Mouse (Mus musculus) neural tube, embryonic 13.5 days (tissue): ENCODE data around the gene Trappc1. TPM values are rescaled to one million over a fixed set of nuclear protein-coding genes. Genes with fewer than 3 reads are reported as not detected.

Experiments used
- ATAC-seq: fragments of 200-750 bp; cut with Nextera tagmentation; 2 replicates; pipeline ENCODE4 v1.8.0; 2017; ENCODE audit warnings: low read depth, mild to moderate bottlenecking, moderate TSS enrichment, moderate library complexity
- H3K27ac ChIP-seq: fragments of 300-500 bp; sonication (generic); replicated peaks from 2 replicates; pipeline ENCODE4 v1.5.1; 2015; ENCODE audit warnings: moderate library complexity, mild to moderate bottlenecking, inconsistent platforms
- H3K27me3 ChIP-seq: fragments of 300-500 bp; sonication (generic); 2 replicates; pipeline ENCODE4 v1.6.1; 2015; ENCODE audit warnings: mild to moderate bottlenecking, inconsistent platforms
- H3K36me3 ChIP-seq: fragments of 300-500 bp; sonication (generic); 2 replicates; pipeline ENCODE4 v1.6.1; 2015; ENCODE audit warnings: mild to moderate bottlenecking, inconsistent platforms
- H3K4me1 ChIP-seq: fragments of 300-500 bp; sonication (generic); replicated peaks from 2 replicates; pipeline ENCODE4 v1.6.1; 2015; ENCODE audit warnings: inconsistent platforms
- H3K4me2 ChIP-seq: fragments of 300-500 bp; sonication (generic); 2 replicates; pipeline ENCODE4 v1.6.1; 2015; ENCODE audit warnings: inconsistent platforms, mild to moderate bottlenecking, moderate library complexity
- H3K4me3 ChIP-seq: fragments of 300-500 bp; sonication (generic); 2 replicates; pipeline ENCODE4 v1.5.1; 2015; ENCODE audit warnings: mild to moderate bottlenecking, inconsistent platforms
- H3K9ac ChIP-seq: fragments of 300-500 bp; sonication (generic); 2 replicates; pipeline ENCODE4 v1.6.1; 2015; ENCODE audit warnings: moderate library complexity, mild to moderate bottlenecking, inconsistent platforms
- H3K9me3 ChIP-seq: fragments of 300-500 bp; sonication (generic); 2 replicates; pipeline ENCODE4 v1.6.1; 2016; ENCODE audit warnings: inconsistent platforms
- WGBS: fragments of 180-500 bp; shearing (Covaris S2); methylation state at CpG from one replicate; pipeline ENCODE4 v1.1.7; 2015; 5-methylcytosine and 5-hydroxymethylcytosine counted together
- polyA plus RNA-seq: library from polyadenylated mRNA; unstranded; fragments of >200 nt; fragmentation: Nextera tagmentation; extraction: Ambion mirVana; gene quantifications from 2 replicates; pipeline ENCODE4 v1.2.1, GENCODE M21; 2015

The Trappc1 gene
- polyA plus RNA-seq, 1 experiment from 2014 or later: 229 TPM

- Histone ChIP-seq H3K9me3 (no peaks in the 10 kb centered on the region), H3K27ac (peak overlapping the region; percentile 81), H3K4me1 (peaks cover 38% of the 10 kb centered on the region), H3K9ac (peak overlapping the region; percentile 18), H3K4me2 (peak overlapping the region; percentile 46), H3K36me3 (0 out of 2 replicates have a peak, but pooled peaks cover 20% of the 10 kb centered on the region), H3K4me3 (no peak overlapping the region), H3K27me3 (no peaks in the 10 kb centered on the region)
- WGBS: 27% methylated on average over 12 of the region's 12 CpGs
- ATAC-seq: 0 out of 2 replicates have a peak, but pooled peaks have one; percentile 9
Measured at GRCm38 (mm10) chr11:69372056-69372779, 48.4 kb downstream of the Trappc1 start.

GRCm38 (mm10) chr11:69372780-69373170 is 49.0 kb downstream of the Trappc1 start:
- 0 out of 2 replicates have a peak, but pooled peaks cover 20% of the 10 kb centered on the region for H3K36me3 ChIP-seq
- peaks cover 33% of the 10 kb centered on the region for H3K4me1 ChIP-seq
- H3K4me3 ChIP-seq: no peak overlapping the region
- H3K9ac ChIP-seq: peak overlapping the region; percentile 18; the same call in 1 of the 2 replicates
- peak overlapping the region; percentile 81; the same call in 1 of the 2 replicates for H3K27ac ChIP-seq
- 65% methylated on average over 3 of the region's 3 CpGs for WGBS
- H3K27me3 ChIP-seq: no peaks in the 10 kb centered on the region
- no peak overlapping the region for H3K4me2 ChIP-seq
- H3K9me3 ChIP-seq: no peaks in the 10 kb centered on the region
- no peak for ATAC-seq

GRCm38 (mm10) chr11:69373223-69373965 is 49.6 kb downstream of the Trappc1 start:
- no peaks in the 10 kb centered on the region for H3K9me3 ChIP-seq
- peaks cover 28% of the 10 kb centered on the region for H3K4me1 ChIP-seq
- 0 out of 2 replicates have a peak, but pooled peaks cover 20% of the 10 kb centered on the region for H3K36me3 ChIP-seq
- H3K27me3 ChIP-seq: no peaks in the 10 kb centered on the region
- H3K9ac ChIP-seq: no peak overlapping the region
- no peak for ATAC-seq
- no peak overlapping the region for H3K4me2 ChIP-seq
- no peak overlapping the region for H3K27ac ChIP-seq
- WGBS: 92% methylated on average over 16 of the region's 16 CpGs
- no peak overlapping the region for H3K4me3 ChIP-seq

Other genes starting within 250 kb of the Trappc1 start
- 268 and 282 TPM in 2 replicates for gene Vamp2, start 235.5 kb upstream of the Trappc1 start, polyA plus RNA-seq
- 8.0 and 8.4 TPM in 2 replicates for gene Per1, start 228.8 kb upstream of the Trappc1 start, polyA plus RNA-seq
- gene Hes7, start 203.6 kb upstream of the Trappc1 start, polyA plus RNA-seq: 0.61 TPM in 1 of 2 replicates, not detected in the other
- gene 9130213A22Rik, start 201.4 kb upstream of the Trappc1 start, polyA plus RNA-seq: 0.18 and 0.32 TPM in 2 replicates
- gene Aloxe3, start 198.1 kb upstream of the Trappc1 start, polyA plus RNA-seq: 0.59 and 1.2 TPM in 2 replicates
- 0.22 and 0.23 TPM in 2 replicates for gene Alox12b, start 167.0 kb upstream of the Trappc1 start, polyA plus RNA-seq
- gene Alox8, start 126.1 kb upstream of the Trappc1 start, polyA plus RNA-seq: 0.17 TPM in 1 of 2 replicates, not detected in the other
- 0.21 TPM in 2 replicates for gene Gucy2e, start 86.9 kb upstream of the Trappc1 start, polyA plus RNA-seq
- gene Cntrob, start 205 bp upstream of the Trappc1 start, polyA plus RNA-seq: 20.9 and 21.0 TPM in 2 replicates
- 5.5 and 5.7 TPM in 2 replicates for gene Kcnab3, start 2.3 kb downstream of the Trappc1 start, polyA plus RNA-seq
- 131 and 136 TPM in 2 replicates for gene Rnf227, start 16.5 kb downstream of the Trappc1 start, polyA plus RNA-seq
- 82.3 and 84.6 TPM in 2 replicates for gene Chd3, start 45.4 kb downstream of the Trappc1 start, polyA plus RNA-seq
- 112 and 117 TPM in 2 replicates for gene Naa38, start 71.5 kb downstream of the Trappc1 start, polyA plus RNA-seq
- gene Cyb5d1, start 71.7 kb downstream of the Trappc1 start, polyA plus RNA-seq: 36.2 and 39.2 TPM in 2 replicates
- 7.8 and 8.4 TPM in 2 replicates for gene Tmem88, start 74.3 kb downstream of the Trappc1 start, polyA plus RNA-seq
- 44.8 and 47.4 TPM in 2 replicates for gene Kdm6b, start 89.7 kb downstream of the Trappc1 start, polyA plus RNA-seq
- 2.2 and 2.7 TPM in 2 replicates for gene Dnah2, start 225.1 kb downstream of the Trappc1 start, polyA plus RNA-seq
- gene Efnb3, start 236.2 kb downstream of the Trappc1 start, polyA plus RNA-seq: 68.1 and 72.0 TPM in 2 replicates